Mouse (Mus musculus) hindbrain, embryonic 11.5 days (tissue): ENCODE data around the gene Lrrfip1. TPM values are rescaled to one million over a fixed set of nuclear protein-coding genes. Genes with fewer than 3 reads are reported as not detected.

Source experiments
- ATAC-seq: fragments of 200-750 bp; cut with Nextera tagmentation; 2 replicates; pipeline ENCODE4 v1.8.0; 2017; ENCODE audit warnings: mild to moderate bottlenecking, moderate TSS enrichment, moderate library complexity; ENCODE audit not compliant: low FRiP score
- DNase-seq: peaks from one replicate; pipeline ENCODE4 v3.0.0-alpha.2; 2015; ENCODE audit warnings: low spot score
- H3K27ac ChIP-seq: fragments of 300-500 bp; sonication (generic); 2 replicates; pipeline ENCODE4 v1.5.1; 2014; ENCODE audit warnings: mild to moderate bottlenecking, low read depth, low read length
- H3K27me3 ChIP-seq: fragments of 300-500 bp; sonication (generic); 2 replicates; pipeline ENCODE4 v1.6.1; 2014; ENCODE audit warnings: mild to moderate bottlenecking, low read length, moderate library complexity, mixed read lengths; ENCODE audit not compliant: control insufficient read depth, insufficient read depth
- H3K36me3 ChIP-seq: fragments of 300-500 bp; sonication (generic); 2 replicates; pipeline ENCODE4 v1.6.1; 2014; ENCODE audit warnings: mild to moderate bottlenecking, low read length, moderate library complexity, mixed read lengths; ENCODE audit not compliant: control insufficient read depth, insufficient read depth
- H3K4me1 ChIP-seq: fragments of 300-500 bp; sonication (generic); replicated peaks from 2 replicates; pipeline ENCODE4 v1.6.1; 2014; ENCODE audit warnings: low read length, mixed read lengths; ENCODE audit not compliant: control insufficient read depth, insufficient read depth
- H3K4me2 ChIP-seq: fragments of 300-500 bp; sonication (generic); replicated peaks from 2 replicates; pipeline ENCODE4 v1.6.1; 2014; ENCODE audit warnings: mild to moderate bottlenecking, low read depth, low read length
- H3K4me3 ChIP-seq: fragments of 300-500 bp; sonication (generic); 2 replicates; pipeline ENCODE4 v1.5.1; 2014; ENCODE audit warnings: low read depth, low read length
- H3K9ac ChIP-seq: fragments of 300-500 bp; sonication (generic); 2 replicates; pipeline ENCODE4 v1.6.1; 2014; ENCODE audit warnings: low read depth, low read length
- H3K9me3 ChIP-seq: fragments of 300-500 bp; sonication (generic); 2 replicates; pipeline ENCODE4 v1.6.1; 2016; ENCODE audit warnings: low read length; ENCODE audit not compliant: control insufficient read depth
- whole genome bisulfite sequencing: fragments of 180-500 bp; shearing (Covaris S2); extraction: QIAGEN DNeasy Blood & Tissue Kit; methylation state at CpG from one replicate; pipeline ENCODE4 v1.1.7; 2014; 5-methylcytosine and 5-hydroxymethylcytosine counted together
- polyA plus RNA-seq: library from polyadenylated mRNA; unstranded; fragments of >200 nt; fragmentation: Nextera tagmentation; extraction: Ambion mirVana; gene quantifications from 2 replicates; pipeline ENCODE4 v1.2.1, GENCODE M21; 2014

The Lrrfip1 gene
- polyA plus RNA-seq, 1 experiment from 2014 or later: 23.5 TPM

DNA sequence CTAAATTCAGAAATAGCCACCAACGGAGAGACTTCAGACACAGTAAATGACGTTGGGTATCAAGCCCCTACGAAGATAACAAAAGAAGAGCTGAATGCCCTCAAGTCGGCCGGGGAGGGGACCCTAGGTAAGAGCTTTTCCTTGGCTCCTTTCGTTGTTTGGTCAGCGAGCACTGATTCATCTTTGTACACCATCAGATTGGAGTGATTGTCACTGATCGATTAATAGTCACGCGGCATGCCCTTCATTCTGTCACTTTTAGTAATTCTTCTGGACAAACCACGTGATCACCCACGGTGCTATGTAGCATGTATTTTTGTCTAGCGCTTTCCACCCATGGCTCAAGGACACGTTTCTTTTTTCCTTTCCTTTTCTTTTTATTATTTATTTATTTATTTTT lies 113.6 kb downstream of the Lrrfip1 start:
- no peaks in the 10 kb centered on the region for H3K36me3 ChIP-seq
- no peak overlapping the region for H3K4me2 ChIP-seq
- WGBS: 93% methylated on average over 14 of the region's 14 CpGs
- no peaks in the 10 kb centered on the region for H3K4me1 ChIP-seq
- H3K9ac ChIP-seq: no peak overlapping the region
- no peak overlapping the region for H3K27ac ChIP-seq
- no peaks in the 10 kb centered on the region for H3K27me3 ChIP-seq
- H3K4me3 ChIP-seq: no peak overlapping the region
- no peak for DNase-seq
- H3K9me3 ChIP-seq: no peaks in the 10 kb centered on the region
- ATAC-seq: no peak

DNA sequence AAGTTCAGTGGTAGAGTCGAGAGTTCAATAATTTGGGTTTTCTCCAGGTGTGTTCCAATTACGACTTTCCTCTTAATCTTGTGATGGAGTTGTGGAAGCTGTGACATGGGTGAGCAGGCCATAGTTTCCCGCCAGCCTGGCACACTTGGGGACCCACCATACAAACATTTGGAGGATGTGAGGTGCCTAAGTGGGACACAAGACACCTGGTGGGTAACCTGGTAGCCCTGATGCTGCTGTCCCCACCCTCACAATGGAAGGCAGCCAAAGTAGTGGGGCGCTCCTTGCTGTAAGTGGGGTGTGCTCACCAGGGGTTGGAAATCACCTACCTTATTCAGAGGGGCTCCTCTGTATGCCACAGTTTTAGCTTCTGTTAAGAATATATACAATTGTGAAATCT lies 114.1 kb downstream of the Lrrfip1 start:
- 91% methylated on average over 4 of the region's 4 CpGs for WGBS
- ATAC-seq: no peak

DNA sequence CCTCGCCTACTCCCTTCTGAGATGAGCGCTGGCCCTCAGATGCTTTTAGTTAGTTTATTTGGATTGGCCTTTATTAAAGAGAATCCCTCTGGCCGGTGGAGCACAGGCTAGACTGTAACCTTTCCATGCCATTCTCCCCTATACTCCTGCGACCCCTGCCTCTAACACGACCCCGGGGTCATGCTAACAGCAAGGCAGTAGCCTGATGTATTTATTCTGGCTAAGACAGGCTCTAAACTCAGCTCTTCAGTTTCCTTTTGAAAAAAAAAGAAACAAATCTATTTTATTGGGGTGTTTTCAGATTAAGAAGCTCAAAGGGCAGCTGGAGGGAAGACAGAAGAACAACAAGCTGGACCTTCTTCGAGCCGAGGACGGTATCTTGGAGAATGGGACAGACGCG lies 123.6 kb downstream of the Lrrfip1 start:
- Histone ChIP-seq H3K4me3 (no peak overlapping the region), H3K4me1 (no peaks in the 10 kb centered on the region), H3K4me2 (no peak overlapping the region), H3K9ac (no peak overlapping the region), H3K27me3 (no peaks in the 10 kb centered on the region), H3K36me3 (no peaks in the 10 kb centered on the region), H3K27ac (no peak overlapping the region), H3K9me3 (no peaks in the 10 kb centered on the region)
- no peak for DNase-seq
- ATAC-seq: no peak
- 79% methylated on average over 11 of the region's 11 CpGs for WGBS

More for the DNA sequence above, 114.1 kb downstream of the Lrrfip1 start:
- no peak for DNase-seq
- Histone ChIP-seq H3K27me3 (no peaks in the 10 kb centered on the region), H3K4me3 (no peak overlapping the region), H3K9me3 (no peaks in the 10 kb centered on the region), H3K4me2 (no peak overlapping the region), H3K27ac (no peak overlapping the region), H3K36me3 (no peaks in the 10 kb centered on the region), H3K4me1 (no peaks in the 10 kb centered on the region), H3K9ac (no peak overlapping the region)

DNA sequence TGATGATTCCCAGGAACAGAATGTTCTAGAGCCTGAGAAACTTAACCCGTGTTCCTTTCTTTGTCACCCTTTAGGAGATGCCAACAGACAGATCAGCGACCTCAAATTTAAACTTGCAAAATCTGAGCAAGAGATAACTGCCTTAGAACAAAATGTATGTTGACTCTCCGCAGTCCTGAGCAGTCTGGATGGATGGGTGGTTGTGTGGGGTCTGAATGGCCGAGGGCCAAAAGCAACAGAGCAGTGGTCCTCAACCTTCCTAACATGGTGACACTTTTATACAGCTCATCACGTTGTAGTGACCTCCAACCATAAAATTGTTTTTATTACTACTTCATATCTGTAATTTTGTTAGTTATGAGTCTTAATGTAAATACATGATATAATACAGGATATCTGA lies 124.5 kb downstream of the Lrrfip1 start:
- Histone ChIP-seq H3K9ac (no peak overlapping the region), H3K4me1 (no peaks in the 10 kb centered on the region), H3K9me3 (no peaks in the 10 kb centered on the region), H3K4me2 (no peak overlapping the region), H3K27me3 (no peaks in the 10 kb centered on the region), H3K4me3 (no peak overlapping the region), H3K27ac (no peak overlapping the region), H3K36me3 (0 out of 2 replicates have a peak, but pooled peaks cover under 1% of the 10 kb centered on the region)
- WGBS: 91% methylated on average over 5 of the region's 5 CpGs
- DNase-seq (no peak), ATAC-seq (no peak)

DNA sequence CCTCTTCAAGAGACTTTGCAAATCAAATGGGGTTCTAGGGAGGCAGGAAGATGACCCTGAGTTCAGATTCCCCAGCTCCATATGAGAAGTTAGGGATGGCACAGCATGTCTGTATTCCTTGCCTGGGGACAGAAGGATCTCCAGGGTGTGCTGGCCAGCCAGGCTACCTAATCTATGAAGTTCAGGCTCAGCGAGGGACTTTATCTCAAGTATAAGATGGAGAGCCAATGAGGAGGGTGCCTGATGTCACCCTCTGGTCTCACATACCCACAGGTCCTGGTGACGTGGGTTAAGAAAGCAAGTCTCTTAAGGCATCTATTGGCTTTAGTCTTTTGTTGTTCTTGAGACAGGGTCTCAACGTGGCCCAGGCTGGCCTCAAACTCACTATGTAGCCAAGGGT lies 124.9 kb downstream of the Lrrfip1 start:
- H3K4me2 ChIP-seq: no peak overlapping the region
- no peaks in the 10 kb centered on the region for H3K27me3 ChIP-seq
- DNase-seq: no peak
- no peak overlapping the region for H3K27ac ChIP-seq
- no peak overlapping the region for H3K9ac ChIP-seq
- no peaks in the 10 kb centered on the region for H3K4me1 ChIP-seq
- 0 out of 2 replicates have a peak, but pooled peaks cover 4% of the 10 kb centered on the region for H3K36me3 ChIP-seq
- WGBS: 83% methylated on average over 3 of the region's 3 CpGs
- no peaks in the 10 kb centered on the region for H3K9me3 ChIP-seq
- H3K4me3 ChIP-seq: no peak overlapping the region
- no peak for ATAC-seq

DNA sequence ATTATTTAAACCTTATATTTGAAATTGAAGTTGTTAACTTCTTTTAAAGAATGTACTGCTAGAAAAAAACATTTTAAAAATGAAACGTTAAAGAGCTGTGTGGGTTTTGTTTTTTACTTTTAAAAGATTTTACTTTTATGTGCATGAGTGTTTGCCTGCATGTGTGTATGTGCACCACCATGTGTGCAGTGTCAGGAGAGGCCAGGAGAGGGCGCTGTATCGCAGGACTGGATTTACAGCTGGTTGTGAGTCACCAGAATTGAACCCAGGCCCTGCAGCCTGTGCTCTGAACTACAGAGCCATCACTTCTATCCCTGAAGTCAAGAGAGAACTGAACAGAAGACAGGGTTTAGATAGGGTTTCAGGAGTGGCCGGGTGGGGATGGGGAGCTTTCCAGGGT lies 130.3 kb downstream of the Lrrfip1 start:
- ATAC-seq (no peak), DNase-seq (no peak)
- no peak overlapping the region for H3K4me2 ChIP-seq
- no peak overlapping the region for H3K27ac ChIP-seq
- no peaks in the 10 kb centered on the region for H3K27me3 ChIP-seq
- H3K4me3 ChIP-seq: no peak overlapping the region
- no peaks in the 10 kb centered on the region for H3K4me1 ChIP-seq
- 0 out of 2 replicates have a peak, but pooled peaks cover 4% of the 10 kb centered on the region for H3K36me3 ChIP-seq
- H3K9me3 ChIP-seq: no peaks in the 10 kb centered on the region
- WGBS: 88% methylated on average over 4 of the region's 4 CpGs
- H3K9ac ChIP-seq: no peak overlapping the region

DNA sequence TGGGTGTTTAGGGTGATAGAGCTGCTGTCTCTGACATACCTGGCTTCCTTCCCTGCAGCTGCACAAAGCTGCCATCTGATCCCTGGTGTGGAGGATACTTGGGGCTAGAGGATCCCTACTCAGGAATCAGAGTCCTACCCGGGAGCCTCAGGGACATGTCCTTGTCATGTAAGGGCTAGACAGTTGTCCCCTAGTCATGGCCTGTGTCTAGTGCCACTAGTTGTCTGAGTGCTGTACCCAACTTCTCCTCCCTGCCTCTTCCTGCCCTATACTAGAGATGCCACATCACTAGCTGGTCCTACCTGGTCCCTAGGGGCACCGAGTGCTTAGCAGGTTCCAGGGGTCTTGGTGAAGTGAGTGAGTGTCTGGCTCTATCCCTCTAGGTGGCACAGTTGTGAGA lies 138.5 kb downstream of the Lrrfip1 start:
- no peak for ATAC-seq

DNA sequence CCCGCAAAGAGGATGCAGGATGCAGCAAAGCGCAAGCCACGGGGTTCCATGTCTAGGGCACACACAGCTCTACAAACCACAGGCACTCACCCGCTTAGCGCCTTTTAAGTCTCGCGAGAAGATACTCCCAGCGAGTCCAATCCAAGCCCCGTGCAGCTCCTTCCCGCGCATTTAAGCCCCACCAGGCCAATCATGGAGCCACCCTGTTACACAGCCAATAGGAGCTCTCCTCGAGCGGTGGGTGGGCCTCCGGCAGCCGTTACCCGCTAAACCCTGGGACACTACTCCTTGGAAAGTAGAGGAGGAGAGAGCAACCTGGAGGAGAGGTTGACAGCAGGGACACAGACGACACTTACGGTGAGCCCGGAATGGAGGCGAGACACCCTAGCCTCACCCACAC lies 146.3 kb downstream of the Lrrfip1 start, which contains the start of gene Rbm44:
Rbm44 (plus strand) TSS at position 277 of the 400 bp plus-strand sequence.
- 63% methylated on average over 20 of the region's 20 CpGs for WGBS
- no peak for ATAC-seq
- no peaks in the 10 kb centered on the region for H3K4me1 ChIP-seq
- no peaks in the 10 kb centered on the region for H3K27me3 ChIP-seq
- no peaks in the 10 kb centered on the region for H3K36me3 ChIP-seq
- no peak within 1 kb of the TSS for H3K4me3 ChIP-seq
- H3K9me3 ChIP-seq: no peaks in the 10 kb centered on the region
- no peak within 1 kb of the TSS for H3K27ac ChIP-seq
- DNase-seq: no peak
- no peak within 1 kb of the TSS for H3K9ac ChIP-seq
- H3K4me2 ChIP-seq: no peak within 1 kb of the TSS

More for the DNA sequence above, 138.5 kb downstream of the Lrrfip1 start:
- no peaks in the 10 kb centered on the region for H3K36me3 ChIP-seq
- H3K9ac ChIP-seq: no peak overlapping the region
- H3K4me2 ChIP-seq: no peak overlapping the region
- H3K4me3 ChIP-seq: no peak overlapping the region
- H3K4me1 ChIP-seq: no peaks in the 10 kb centered on the region
- DNase-seq: no peak
- 85% methylated on average over 2 of the region's 2 CpGs for WGBS
- no peak overlapping the region for H3K27ac ChIP-seq
- no peaks in the 10 kb centered on the region for H3K27me3 ChIP-seq
- H3K9me3 ChIP-seq: no peaks in the 10 kb centered on the region

DNA sequence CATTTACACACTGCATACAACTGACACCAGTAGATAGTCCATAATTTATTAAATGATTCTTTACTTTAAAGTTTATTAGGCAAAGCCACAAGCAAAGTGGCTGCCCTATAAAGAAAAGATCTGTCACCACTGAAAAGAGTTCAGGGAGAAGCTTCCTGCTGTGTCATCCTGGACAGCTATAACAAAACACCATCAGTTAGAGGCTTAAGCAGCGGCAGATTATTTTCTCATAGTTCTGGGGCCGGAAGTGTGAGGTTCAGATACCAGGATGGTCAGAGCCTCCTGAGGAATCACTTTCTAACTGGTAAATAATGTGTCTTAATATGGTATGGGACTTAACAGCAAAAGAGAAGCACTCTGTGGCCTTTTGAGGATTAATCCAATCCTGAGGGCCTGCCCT lies 153.0 kb downstream of the Lrrfip1 start:
- Histone ChIP-seq H3K9ac (no peak overlapping the region), H3K4me3 (no peak overlapping the region), H3K9me3 (no peaks in the 10 kb centered on the region), H3K27me3 (no peaks in the 10 kb centered on the region), H3K36me3 (no peaks in the 10 kb centered on the region), H3K4me2 (no peak overlapping the region), H3K27ac (no peak overlapping the region), H3K4me1 (no peaks in the 10 kb centered on the region)
- whole genome bisulfite sequencing: 70% methylated on average over 2 of the region's 2 CpGs
- DNase-seq (no peak), ATAC-seq (no peak)
